In genomic region chr7:101332045-101332831, GRCm38 (mm10) we compare ENCODE assay signal across 20 mouse cellular contexts. TPM values are rescaled to one million over a fixed set of nuclear protein-coding genes. Genes with fewer than 3 reads are reported as not detected.
DNase-seq lines count a peak whose midpoint lies in the region; ATAC-seq and TF ChIP-seq lines count a peak whose summit lies in the region.
"Had no signal": no experiment of that assay in that cellular context is flagged by ENCODE, and none has a peak within 500 bp of the region (broad histone marks: within the 10 kb centered on the region; RNA-seq: fewer than 3 reads in every experiment).

No protein-coding gene starts in this region.

- peak; percentile 41; the same call in 1 of the 2 replicates for ATAC-seq in midbrain, embryonic 12.5 days (ENCODE audit: low FRiP score, low read depth)
- ATAC-seq in midbrain, embryonic 16.5 days: no peak
- 0 out of 2 replicates have a peak, but pooled peaks have one; percentile 28 for ATAC-seq in stomach, postnatal 0 days (ENCODE audit: low FRiP score, low TSS enrichment)
- no peak for ATAC-seq in megakaryocyte progenitor cell, adult 5-6 weeks (replicated peaks; ENCODE audit: poor library complexity)

- H3K27me3 ChIP-seq in midbrain, embryonic 12.5 days: no peaks in the 10 kb centered on the region
- no peaks in the 10 kb centered on the region for H3K27me3 ChIP-seq in midbrain, embryonic 16.5 days (ENCODE audit: control insufficient read depth, insufficient read depth, low read depth, low read length)
- no peaks in the 10 kb centered on the region for H3K27me3 ChIP-seq in stomach, postnatal 0 days (ENCODE audit: control insufficient read depth, insufficient read depth, low read length)
- H3K27me3 ChIP-seq: forebrain, embryonic 12.5 days; hindbrain, embryonic 13.5 days; kidney, embryonic 15.5 days; limb, embryonic 13.5 days had no signal

- peaks cover 13% of the 10 kb centered on the region for H3K4me1 ChIP-seq in midbrain, embryonic 12.5 days
- H3K4me1 ChIP-seq in midbrain, embryonic 16.5 days (ENCODE audit: control insufficient read depth, insufficient read depth, low read length): peaks cover 11% of the 10 kb centered on the region
- H3K4me1 ChIP-seq in stomach, postnatal 0 days (replicated peaks; ENCODE audit: control insufficient read depth, insufficient read depth): peaks cover 6% of the 10 kb centered on the region; the same call in 1 of the 2 replicates

- H3K9ac ChIP-seq in midbrain, embryonic 12.5 days (replicated peaks): no peak overlapping the region
- H3K9ac ChIP-seq in midbrain, embryonic 16.5 days (ENCODE audit: low read depth, low read length): no peak overlapping the region
- no peak overlapping the region for H3K9ac ChIP-seq in stomach, postnatal 0 days (ENCODE audit: low read length)
- H3K9ac ChIP-seq: forebrain, embryonic 12.5 days; heart, embryonic 13.5 days; hindbrain, embryonic 13.5 days; kidney, embryonic 15.5 days; limb, embryonic 13.5 days; lung, embryonic 14.5 days had no signal

- no peak overlapping the region for H3K27ac ChIP-seq in midbrain, embryonic 12.5 days (replicated peaks)
- no peak overlapping the region for H3K27ac ChIP-seq in midbrain, embryonic 16.5 days (ENCODE audit: low read length)
- no peak overlapping the region for H3K27ac ChIP-seq in stomach, postnatal 0 days (replicated peaks)
- H3K27ac ChIP-seq: forebrain, embryonic 12.5 days; heart, embryonic 13.5 days; hindbrain, embryonic 13.5 days; kidney, embryonic 15.5 days; limb, embryonic 13.5 days had no signal

- DNase-seq in adrenal gland, postnatal 10 days: peak; percentile 51
- no peak for DNase-seq in adrenal gland, adult 18-20 months (ENCODE audit: low spot score in 2 of 2)
- peak; percentile 51 for DNase-seq in brain, adult 2 months (ENCODE audit: low read depth, low spot score)
- no peak for DNase-seq in stomach, postnatal 0 days (ENCODE audit: low spot score)
- DNase-seq: cerebellum, adult 2 months; heart, adult 11 months; layer of hippocampus, postnatal 36 days; lung, embryonic 14.5 days; lung, postnatal 4 days; right cerebral cortex, adult 18-20 months; thymus, postnatal 25 days had no signal

- TF ChIP-seq CTCF in stomach, postnatal 0 days (IDR thresholded peaks at IDR 0.05; ENCODE audit: low read depth): no peak

- no peak for TF ChIP-seq EP300 in stomach, postnatal 0 days (optimal IDR thresholded peaks at IDR 0.05)

- 84% methylated on average over 5 of the region's 5 CpGs for WGBS in midbrain, embryonic 12.5 days
- WGBS in midbrain, embryonic 16.5 days: 79% methylated on average over 5 of the region's 5 CpGs
- WGBS in stomach, postnatal 0 days: 78% methylated on average over 5 of the region's 5 CpGs

- H3K36me3 ChIP-seq in midbrain, embryonic 12.5 days: no peaks in the 10 kb centered on the region
- H3K36me3 ChIP-seq in midbrain, embryonic 16.5 days (ENCODE audit: control insufficient read depth, insufficient read depth, low read length): no peaks in the 10 kb centered on the region
- H3K36me3 ChIP-seq in stomach, postnatal 0 days (ENCODE audit: control insufficient read depth, insufficient read depth, low read length): 0 out of 2 replicates have a peak, but pooled peaks cover 3% of the 10 kb centered on the region
- H3K36me3 ChIP-seq: forebrain, embryonic 12.5 days; G1E; heart, embryonic 13.5 days; hindbrain, embryonic 13.5 days; limb, embryonic 13.5 days had no signal

- no peak overlapping the region for H3K4me3 ChIP-seq in midbrain, embryonic 12.5 days
- no peak overlapping the region for H3K4me3 ChIP-seq in midbrain, embryonic 16.5 days (ENCODE audit: low read depth, low read length)
- no peak overlapping the region for H3K4me3 ChIP-seq in stomach, postnatal 0 days (ENCODE audit: low read depth, low read length)
- H3K4me3 ChIP-seq: forebrain, embryonic 12.5 days; heart, embryonic 13.5 days; hindbrain, embryonic 13.5 days; kidney, embryonic 15.5 days; limb, embryonic 13.5 days had no signal

- no peak overlapping the region for H3K4me2 ChIP-seq in midbrain, embryonic 12.5 days (replicated peaks)
- H3K4me2 ChIP-seq in midbrain, embryonic 16.5 days (ENCODE audit: low read length): no peak overlapping the region
- no peak overlapping the region for H3K4me2 ChIP-seq in stomach, postnatal 0 days (replicated peaks; ENCODE audit: low read depth)
- H3K4me2 ChIP-seq: forebrain, embryonic 12.5 days; heart, embryonic 13.5 days; hindbrain, embryonic 13.5 days; kidney, embryonic 15.5 days; limb, embryonic 13.5 days; lung, embryonic 14.5 days had no signal

- H3K9me3 ChIP-seq in midbrain, embryonic 12.5 days: no peaks in the 10 kb centered on the region
- no peaks in the 10 kb centered on the region for H3K9me3 ChIP-seq in midbrain, embryonic 16.5 days (replicated peaks; ENCODE audit: control insufficient read depth, low read length, poor library complexity, severe bottlenecking)
- no peaks in the 10 kb centered on the region for H3K9me3 ChIP-seq in stomach, postnatal 0 days (ENCODE audit: control insufficient read depth, low read length)
- H3K9me3 ChIP-seq: forebrain, embryonic 12.5 days; G1E; heart, embryonic 13.5 days; hindbrain, embryonic 13.5 days; kidney, embryonic 15.5 days; limb, embryonic 13.5 days had no signal

RNA-seq across cellular contexts. Expression of gene Stard10, which starts 15.4 kb away (rescaled TPM):
- total RNA-seq in adrenal gland, postnatal 10 days (2021): 100 to 1,000 TPM in 1 of 2 experiments, 10 to 100 TPM in 1; 53.2 to 109 TPM
- 10 to 100 TPM; 38.1 to 90.0 TPM for total RNA-seq in adrenal gland, adult 18-20 months (2021)
- polyA plus RNA-seq in midbrain, embryonic 12.5 days (2016; fragmentation: Nextera tagmentation; extraction: Ambion mirVana): 5.2 and 6.4 TPM in 2 replicates
- 6.7 and 8.3 TPM in 2 replicates for polyA plus RNA-seq in midbrain, embryonic 16.5 days (2015; fragmentation: Nextera tagmentation; extraction: Ambion mirVana)
- polyA plus RNA-seq in stomach, postnatal 0 days (2015; fragmentation: Nextera tagmentation; extraction: Ambion mirVana): 132 and 144 TPM in 2 replicates
- total RNA-seq in megakaryocyte progenitor cell, adult 5-6 weeks (2015): 50.4 and 59.3 TPM in 2 replicates
- total RNA-seq in megakaryocyte progenitor cell, adult 5-6 weeks (2017): 23.1 and 31.2 TPM in 2 replicates
- total RNA-seq: G1E had no signal

RNA-seq across cellular contexts. Expression of gene Arap1, which starts 15.6 kb away (rescaled TPM):
- total RNA-seq in adrenal gland, postnatal 10 days (2021): 10 to 100 TPM; 47.2 to 74.1 TPM
- 10 to 100 TPM; 24.9 to 39.1 TPM for total RNA-seq in adrenal gland, adult 18-20 months (2021)
- polyA plus RNA-seq in midbrain, embryonic 12.5 days (2016; fragmentation: Nextera tagmentation; extraction: Ambion mirVana): 13.3 and 15.0 TPM in 2 replicates
- 8.8 and 11.4 TPM in 2 replicates for polyA plus RNA-seq in midbrain, embryonic 16.5 days (2015; fragmentation: Nextera tagmentation; extraction: Ambion mirVana)
- polyA plus RNA-seq in stomach, postnatal 0 days (2015; fragmentation: Nextera tagmentation; extraction: Ambion mirVana): 37.2 and 44.7 TPM in 2 replicates
- 34.3 and 41.2 TPM in 2 replicates for total RNA-seq in megakaryocyte progenitor cell, adult 5-6 weeks (2015)
- 63.1 and 89.4 TPM in 2 replicates for total RNA-seq in megakaryocyte progenitor cell, adult 5-6 weeks (2017)

RNA-seq across cellular contexts. Expression of gene Atg16l2, which starts 30.2 kb away (rescaled TPM):
- 10 to 100 TPM; 14.6 to 18.5 TPM for total RNA-seq in adrenal gland, postnatal 10 days (2021)
- 10 to 100 TPM; 26.7 to 30.9 TPM for total RNA-seq in adrenal gland, adult 18-20 months (2021)
- polyA plus RNA-seq in midbrain, embryonic 12.5 days (2016; fragmentation: Nextera tagmentation; extraction: Ambion mirVana): 18.5 and 19.3 TPM in 2 replicates
- 29.3 and 36.3 TPM in 2 replicates for polyA plus RNA-seq in midbrain, embryonic 16.5 days (2015; fragmentation: Nextera tagmentation; extraction: Ambion mirVana)
- 6.0 and 7.1 TPM in 2 replicates for polyA plus RNA-seq in stomach, postnatal 0 days (2015; fragmentation: Nextera tagmentation; extraction: Ambion mirVana)
- total RNA-seq in megakaryocyte progenitor cell, adult 5-6 weeks (2015): 9.8 and 14.7 TPM in 2 replicates
- total RNA-seq in megakaryocyte progenitor cell, adult 5-6 weeks (2017): 6.7 and 7.1 TPM in 2 replicates

Comparison
In these comparisons a context has a peak if more than half of its experiments do, and no peak if none do; other contexts are left out.
1. DNase-seq: peak in adrenal gland, postnatal 10 days (single experiment) and brain, adult 2 months (single experiment); none in adrenal gland, adult 18-20 months (0 of 2) and stomach, postnatal 0 days (single experiment).
2. ATAC-seq: peak in midbrain, embryonic 12.5 days (single experiment) and stomach, postnatal 0 days (single experiment); none in midbrain, embryonic 16.5 days (single experiment) and megakaryocyte progenitor cell, adult 5-6 weeks (single experiment).